Mouse (Mus musculus) ovary, adult 18-20 months (tissue): ENCODE measurements around the gene Cdh24.

Experiments used
- DNase-seq: peaks from one replicate; pipeline ENCODE4 v3.0.0; 2022; ENCODE audit warnings: low spot score, mixed read lengths

Cdh24 gene

DNA sequence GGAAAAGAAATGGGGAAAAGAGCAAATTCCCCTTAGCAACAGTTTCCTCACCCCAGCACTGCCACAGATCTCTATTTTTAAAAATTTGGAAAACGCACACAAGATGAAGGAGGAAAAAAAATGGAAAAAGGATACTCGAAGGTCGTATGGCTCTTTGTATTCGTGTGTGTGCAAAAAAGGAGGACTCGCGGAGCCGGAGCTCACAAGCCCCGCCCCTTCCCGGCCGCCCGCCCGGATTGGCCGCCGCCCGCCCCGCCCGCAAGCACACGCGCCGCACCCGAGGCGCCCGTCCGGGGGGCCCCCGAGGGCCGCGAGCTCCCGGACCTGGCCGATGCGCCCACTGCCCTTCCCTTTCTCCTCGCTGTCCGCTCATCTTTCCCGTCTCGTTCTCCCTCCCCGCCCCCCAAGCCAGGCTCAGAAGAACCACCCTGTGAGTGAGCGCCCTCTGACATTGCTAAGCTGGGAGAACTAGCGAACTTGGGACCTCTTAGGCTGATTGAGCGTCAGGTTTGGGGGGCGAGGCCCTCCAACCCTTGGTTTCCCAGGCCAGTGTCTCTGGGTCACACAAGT, 35.3 kb downstream of the Cdh24 start, which contains the start of gene 4931414P19Rik:
Gene 4931414P19Rik, minus strand, starts transcription at position 242 of the 570 bp plus-strand sequence.
- DNase-seq: peak; percentile 75

DNA sequence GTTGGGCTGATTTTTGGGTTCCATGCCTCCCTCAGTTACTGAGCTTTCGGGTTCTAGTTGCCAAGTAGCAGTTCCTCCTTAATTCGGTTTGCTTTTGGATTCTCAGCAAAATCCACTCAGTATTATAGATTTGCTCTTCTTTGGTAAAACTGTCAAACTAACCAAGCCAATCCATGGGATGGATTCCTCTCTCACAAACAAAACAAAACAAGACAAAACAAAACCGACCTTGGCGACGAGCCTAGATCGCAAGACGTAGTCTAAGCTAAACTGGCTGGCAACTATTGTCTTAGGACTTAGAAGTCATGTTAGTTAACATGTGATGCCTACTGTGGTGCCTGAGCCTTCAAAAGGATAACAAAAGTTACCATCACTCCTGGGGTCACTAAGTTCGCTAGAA, 37.5 kb downstream of the Cdh24 start:
- DNase-seq: no peak

DNA sequence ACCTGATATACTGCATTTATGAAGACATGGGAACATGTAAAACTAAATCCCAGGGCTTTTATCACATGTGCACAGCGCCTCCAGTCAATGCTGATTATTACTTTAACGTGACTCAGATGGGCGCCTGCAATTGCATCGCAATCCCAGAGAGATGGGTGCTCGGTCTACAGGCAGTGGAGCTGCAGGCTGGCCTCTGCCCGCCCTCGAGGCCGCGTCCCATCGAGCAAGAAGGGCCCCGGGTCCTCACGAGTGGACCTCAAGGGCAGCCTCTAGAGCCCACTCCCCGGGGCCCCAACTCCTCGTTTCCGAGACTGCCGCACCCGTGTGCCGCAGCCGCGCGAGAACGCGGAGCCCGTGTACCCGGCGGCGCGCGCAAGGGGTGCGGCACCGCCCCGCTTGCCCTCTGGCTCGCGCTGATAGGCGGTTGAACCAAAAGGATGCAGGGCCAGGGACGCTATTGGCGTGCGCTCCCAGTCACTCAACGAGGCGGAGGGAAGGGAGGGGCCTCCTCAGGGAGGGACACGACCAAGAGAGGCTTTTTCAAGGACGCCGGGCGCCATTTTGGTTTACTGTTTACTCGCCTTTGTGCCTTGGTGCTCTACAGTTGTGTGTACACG, 38.0 kb downstream of the Cdh24 start:
- peak; percentile 94 for DNase-seq

DNA sequence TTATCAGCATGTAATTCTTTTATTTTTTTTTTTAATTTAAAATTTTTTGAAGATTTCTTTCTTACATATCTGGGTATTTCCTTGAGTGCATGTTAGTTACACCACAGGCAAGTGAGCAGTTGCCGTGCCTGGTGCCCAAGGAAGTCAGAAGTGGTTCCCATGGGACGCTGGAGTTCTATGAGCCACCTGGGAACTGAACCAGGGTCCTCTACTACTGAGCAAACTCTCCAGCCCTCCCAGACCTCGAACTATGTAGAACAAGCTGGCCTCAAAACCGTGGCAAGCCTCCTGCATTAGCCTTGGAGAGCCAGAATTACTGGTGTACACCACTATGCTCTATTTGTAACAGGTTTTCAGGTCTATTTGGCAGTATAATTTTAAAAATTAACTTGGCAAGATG, 38.6 kb downstream of the Cdh24 start:
- no peak for DNase-seq

DNA sequence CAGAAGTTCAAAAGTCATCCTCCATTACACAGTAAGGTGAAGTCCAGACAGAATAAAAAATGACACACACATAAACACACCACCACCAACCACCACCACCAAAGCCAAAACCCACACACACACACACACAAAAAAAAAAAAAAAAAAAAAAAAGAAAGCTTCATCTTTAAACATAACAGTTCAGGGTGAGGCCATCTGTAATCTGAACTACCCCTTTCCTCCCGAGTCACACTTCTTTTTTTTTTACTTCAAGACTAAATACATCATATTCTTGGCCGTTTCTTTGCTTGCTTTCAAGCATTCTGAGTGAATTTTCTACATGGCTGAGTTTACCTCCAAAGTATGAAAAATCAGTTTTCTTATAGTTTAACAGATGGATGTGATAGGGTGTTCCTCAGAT, 39.6 kb downstream of the Cdh24 start:
- DNase-seq: no peak

DNA sequence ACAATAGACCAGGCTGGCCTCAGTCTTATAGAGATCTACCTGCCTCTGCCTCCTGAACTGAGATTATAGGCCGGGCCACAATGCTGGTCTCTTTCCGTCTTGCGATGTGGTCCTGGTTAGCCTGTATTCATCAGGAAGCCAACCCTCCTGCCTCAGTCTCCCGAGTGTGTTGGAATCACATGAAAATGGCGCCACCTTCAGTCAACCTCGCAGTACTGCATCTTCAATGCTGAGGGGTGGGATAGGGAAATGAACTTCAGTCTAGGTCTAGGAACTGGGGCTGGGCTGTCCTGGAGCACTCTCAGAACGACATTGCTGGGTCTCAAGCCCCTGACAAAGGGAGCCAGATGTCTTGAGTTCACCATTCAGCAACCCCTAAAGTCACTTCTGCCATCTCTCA, 44.1 kb downstream of the Cdh24 start:
- DNase-seq: no peak

DNA sequence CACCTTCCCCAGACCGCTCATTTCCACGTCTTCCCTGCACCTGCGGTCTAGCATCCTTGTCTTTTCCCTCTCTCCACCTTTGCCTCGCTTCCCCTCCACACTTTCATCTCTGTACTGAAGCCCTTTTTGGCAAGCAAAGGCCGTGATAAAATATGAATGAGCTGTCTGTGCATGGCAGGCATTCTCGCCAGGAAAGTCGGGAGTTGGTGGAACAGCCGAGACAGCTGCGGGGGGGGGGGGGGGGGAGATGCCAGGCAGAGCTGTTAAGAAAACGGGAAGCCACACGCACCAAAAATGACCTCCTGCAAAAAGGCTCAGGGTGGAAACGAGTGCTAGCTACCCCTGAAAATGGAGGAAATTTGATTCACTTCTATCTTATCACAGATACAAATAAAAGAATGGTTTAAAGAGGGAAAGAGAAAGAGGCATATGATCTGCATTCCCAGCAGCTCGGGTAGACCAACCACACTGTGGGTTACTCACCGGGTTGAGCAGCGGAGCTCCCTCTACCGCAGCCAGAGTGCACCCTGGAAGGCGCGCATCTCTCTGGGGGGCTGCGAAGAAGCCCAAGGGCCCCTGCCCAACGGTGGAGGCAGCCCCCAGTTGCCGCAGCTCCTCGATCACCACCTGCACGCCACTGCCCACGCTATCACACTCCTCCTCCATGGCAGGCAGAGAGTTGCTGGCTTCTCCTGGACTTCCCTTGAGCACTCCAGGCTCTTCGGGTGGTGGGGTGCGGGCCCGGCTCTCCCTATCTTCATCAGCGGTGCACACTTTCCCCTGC, 46.3 kb downstream of the Cdh24 start:
- DNase-seq: no peak

DNA sequence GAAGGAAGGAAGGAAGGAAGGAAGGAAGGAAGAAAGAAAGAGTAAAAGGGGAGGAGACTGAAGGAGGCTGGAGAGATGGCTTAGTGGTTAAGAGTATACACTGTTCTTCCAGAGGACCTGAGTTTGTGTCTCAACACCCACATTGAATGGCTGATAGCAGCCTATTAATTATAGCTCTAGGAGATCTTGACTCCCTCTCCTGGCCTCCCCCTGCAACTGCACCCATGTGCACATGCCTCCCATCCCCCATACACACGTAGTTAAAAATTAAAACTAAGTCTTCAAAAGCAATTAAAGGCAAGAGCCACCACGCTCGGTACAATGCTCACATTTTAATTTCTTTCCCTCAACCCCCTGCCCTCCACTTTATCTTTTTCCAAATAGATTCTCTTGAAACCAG, 47.1 kb downstream of the Cdh24 start:
- DNase-seq: no peak

DNA sequence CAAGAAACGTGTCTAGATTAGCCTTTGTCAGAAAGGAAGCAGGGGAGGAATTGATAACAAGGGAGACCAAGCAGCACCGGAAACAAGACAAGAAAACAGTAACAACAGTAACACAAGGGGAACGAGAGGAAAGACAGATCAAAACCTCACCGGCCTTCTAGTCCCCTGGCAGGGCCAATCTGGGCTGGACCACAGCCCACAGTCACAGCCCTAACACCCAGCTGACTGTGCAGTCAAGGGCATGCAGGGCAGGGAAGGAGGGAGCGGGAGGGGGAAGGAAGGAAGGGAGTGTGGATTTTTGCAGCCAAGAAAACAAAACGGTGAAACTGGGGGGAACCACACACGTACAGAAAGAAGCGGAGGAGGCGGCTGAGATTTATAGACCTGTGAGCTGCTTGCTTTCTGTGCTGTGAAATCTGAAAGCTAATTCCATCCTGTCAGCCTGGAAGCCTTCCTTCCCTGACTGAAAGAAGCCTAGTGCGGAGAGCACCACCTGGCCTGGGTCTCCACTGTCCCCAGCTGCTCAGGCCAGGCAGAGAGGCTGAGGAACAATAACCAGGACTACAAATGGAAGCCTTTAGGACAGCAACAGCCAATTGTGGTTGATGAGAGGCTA, 48.7 kb downstream of the Cdh24 start:
- peak; percentile 69 for DNase-seq

DNA sequence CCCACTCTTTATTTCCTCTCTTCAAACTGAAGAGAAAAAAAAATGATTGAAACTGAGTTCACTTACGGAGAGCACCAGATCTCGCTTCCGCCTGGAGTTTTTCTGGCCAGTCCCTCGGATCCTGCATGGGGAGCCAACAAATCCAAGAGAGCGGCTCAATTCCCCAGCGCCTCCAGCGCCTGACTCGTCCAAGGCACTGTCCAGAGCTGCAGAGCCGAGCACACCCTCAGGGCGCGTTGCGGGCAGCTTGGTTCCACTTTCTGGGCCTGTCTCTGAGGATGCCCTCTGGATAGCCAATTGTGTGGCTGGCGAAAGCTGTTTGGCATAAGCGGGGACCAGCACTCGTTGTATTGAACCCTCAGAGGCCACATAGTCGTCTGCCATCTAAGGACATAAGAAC, 50.1 kb downstream of the Cdh24 start:
- DNase-seq: no peak

DNA sequence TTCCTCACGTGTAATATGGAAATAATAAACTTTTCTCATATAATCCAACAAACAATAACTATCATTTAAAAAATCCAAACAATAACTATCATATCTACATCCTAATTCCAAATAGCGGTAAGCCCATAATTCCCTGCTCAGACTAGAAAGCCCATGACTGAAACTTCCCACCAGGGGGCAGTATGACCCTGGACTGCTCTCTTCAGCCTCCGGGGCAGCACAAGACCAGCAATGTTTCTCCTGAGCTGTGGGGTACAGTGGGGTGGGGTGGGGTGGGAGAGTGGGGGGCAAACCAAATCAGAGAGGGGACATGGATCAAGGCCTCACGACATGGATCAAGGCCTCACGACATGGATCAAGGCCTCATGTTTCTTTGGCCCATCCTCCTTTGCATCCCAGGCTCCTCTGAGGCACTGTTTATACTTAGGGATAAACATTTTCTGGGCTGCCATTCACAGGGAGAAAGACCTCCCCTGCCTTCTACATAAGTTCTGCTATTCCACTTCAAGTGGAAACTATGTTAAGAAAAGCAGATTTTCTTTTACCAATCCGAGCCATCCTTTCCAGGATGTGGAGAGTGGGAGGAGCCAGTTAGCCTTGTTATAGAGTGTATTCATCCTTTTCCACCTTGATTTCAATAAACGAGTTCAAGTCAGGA, 57.4 kb downstream of the Cdh24 start:
- no peak for DNase-seq

DNA sequence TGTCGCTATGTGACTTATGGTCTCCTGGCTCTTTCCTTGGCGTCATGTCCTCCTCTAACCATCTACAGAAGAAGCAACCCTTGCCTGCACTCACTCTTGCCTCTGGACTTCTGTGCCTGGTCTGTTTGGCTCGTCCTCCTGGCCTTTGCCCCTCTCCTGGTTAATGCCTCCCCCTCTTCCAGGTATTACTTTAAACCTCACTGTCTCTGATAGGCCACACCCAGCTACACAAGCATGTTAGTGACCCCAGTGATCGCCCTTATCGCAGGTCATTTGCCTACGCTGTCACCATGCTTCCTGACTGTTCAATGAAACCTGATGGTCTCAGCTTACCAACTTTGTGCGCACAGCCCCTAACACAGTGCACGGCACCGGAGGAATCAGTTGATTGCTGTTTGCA, 58.6 kb downstream of the Cdh24 start:
- no peak for DNase-seq
